Comparison of ENCODE assay signal across 16 mouse cellular contexts in genomic region chr13:113635799-113636222, GRCm38 (mm10). TPM values are rescaled to one million over a fixed set of nuclear protein-coding genes. Genes with fewer than 3 reads are reported as not detected.
DNase-seq lines count a peak whose midpoint lies in the region; ATAC-seq and TF ChIP-seq lines count a peak whose summit lies in the region.
"Had no signal": no experiment of that assay in that cellular context is flagged by ENCODE, and none has a peak within 500 bp of the region (broad histone marks: within the 10 kb centered on the region; RNA-seq: fewer than 3 reads in every experiment).

No protein-coding gene starts in this region.

- TF ChIP-seq CTCF in thymus, adult 2 months (IDR thresholded peaks at IDR 0.05; ENCODE audit: borderline replicate concordance, control insufficient read depth, extremely low read depth, insufficient read depth, low read length, poor library complexity) = no peak
- TF ChIP-seq CTCF in liver, postnatal 0 days (IDR thresholded peaks at IDR 0.05; ENCODE audit: low read depth) = no peak

- no peak overlapping the region for H3K4me3 ChIP-seq in heart, embryonic 10.5 days
- H3K4me3 ChIP-seq in thymus, adult 2 months (ENCODE audit: control insufficient read depth, insufficient read depth, low read length) = peak overlapping the region; percentile 53
- peak overlapping the region; percentile 15; the same call in 1 of the 2 replicates for H3K4me3 ChIP-seq in liver, postnatal 0 days (ENCODE audit: low read depth, low read length)
- H3K4me3 ChIP-seq in intestine, embryonic 16.5 days (ENCODE audit: low read length) = no peak overlapping the region
- H3K4me3 ChIP-seq: hindbrain, embryonic 13.5 days; kidney, embryonic 15.5 days; lung, embryonic 15.5 days; neural tube, embryonic 13.5 days had no signal

- peaks cover 19% of the 10 kb centered on the region for H3K4me1 ChIP-seq in heart, embryonic 10.5 days
- H3K4me1 ChIP-seq in thymus, adult 2 months (replicated peaks; ENCODE audit: control insufficient read depth, insufficient read depth, low read length) = peaks cover 8% of the 10 kb centered on the region
- H3K4me1 ChIP-seq in liver, postnatal 0 days (ENCODE audit: insufficient read depth) = 0 out of 2 replicates have a peak, but pooled peaks cover 8% of the 10 kb centered on the region
- H3K4me1 ChIP-seq in intestine, embryonic 16.5 days (ENCODE audit: control insufficient read depth, insufficient read depth, low read length) = no peaks in the 10 kb centered on the region
- H3K4me1 ChIP-seq: kidney, embryonic 15.5 days; neural tube, embryonic 13.5 days had no signal

- peak; percentile 90 for DNase-seq in heart, adult 11 months
- DNase-seq in heart, embryonic 10.5 days (ENCODE audit: low spot score) = no peak
- peak; percentile 20 for DNase-seq in thymus, adult 2 months
- no peak for DNase-seq in thymus, postnatal 14 days
- DNase-seq in liver, postnatal 0 days = peak; percentile 35
- DNase-seq in thymus, postnatal 36 days = peak; percentile 10 to 30
- DNase-seq in cerebellum, postnatal 36 days = no peak
- DNase-seq: cerebellum, postnatal 25 days; gastrocnemius, postnatal 36 days; right cerebral cortex, postnatal 14 days had no signal

- peak overlapping the region; percentile 49 for H3K4me2 ChIP-seq in liver, postnatal 0 days (ENCODE audit: low read depth, low read length)
- no peak overlapping the region for H3K4me2 ChIP-seq in intestine, embryonic 16.5 days (ENCODE audit: low read depth, low read length)
- H3K4me2 ChIP-seq: hindbrain, embryonic 13.5 days; kidney, embryonic 15.5 days; lung, embryonic 15.5 days; neural tube, embryonic 13.5 days had no signal

- H3K27ac ChIP-seq in heart, embryonic 10.5 days = no peak overlapping the region
- no peak overlapping the region for H3K27ac ChIP-seq in thymus, adult 2 months (ENCODE audit: control insufficient read depth, insufficient read depth, low read length)
- peak overlapping the region; percentile 16; the same call in 1 of the 2 replicates for H3K27ac ChIP-seq in liver, postnatal 0 days (ENCODE audit: low read depth)
- H3K27ac ChIP-seq in intestine, embryonic 16.5 days (ENCODE audit: low read length) = no peak overlapping the region
- H3K27ac ChIP-seq: hindbrain, embryonic 13.5 days; kidney, embryonic 15.5 days; lung, embryonic 15.5 days; neural tube, embryonic 13.5 days had no signal

- peak; percentile 36; the same call in 1 of the 2 replicates for ATAC-seq in liver, postnatal 0 days
- no peak for ATAC-seq in intestine, embryonic 16.5 days
- ATAC-seq: Patski had no signal

- no peaks in the 10 kb centered on the region for H3K27me3 ChIP-seq in heart, embryonic 10.5 days (ENCODE audit: insufficient read depth, poor library complexity, severe bottlenecking)
- no peaks in the 10 kb centered on the region for H3K27me3 ChIP-seq in thymus, adult 2 months (ENCODE audit: control insufficient read depth, insufficient read depth, low read length)
- H3K27me3 ChIP-seq in liver, postnatal 0 days (ENCODE audit: insufficient read depth, low read length) = no peaks in the 10 kb centered on the region
- H3K27me3 ChIP-seq in intestine, embryonic 16.5 days (replicated peaks; ENCODE audit: control insufficient read depth, insufficient read depth, low read length) = no peaks in the 10 kb centered on the region
- H3K27me3 ChIP-seq: kidney, embryonic 15.5 days; lung, embryonic 15.5 days; Patski had no signal

- TF ChIP-seq EP300 in liver, postnatal 0 days (IDR thresholded peaks at IDR 0.05; ENCODE audit: low read depth) = no peak

- H3K36me3 ChIP-seq in heart, embryonic 10.5 days = no peaks in the 10 kb centered on the region
- H3K36me3 ChIP-seq in thymus, adult 2 months (ENCODE audit: control insufficient read depth, insufficient read depth, low read length) = no peaks in the 10 kb centered on the region
- H3K36me3 ChIP-seq in liver, postnatal 0 days (replicated peaks; ENCODE audit: insufficient read depth, low read length) = no peaks in the 10 kb centered on the region
- H3K36me3 ChIP-seq in intestine, embryonic 16.5 days (ENCODE audit: control insufficient read depth, insufficient read depth, low read length) = no peaks in the 10 kb centered on the region
- H3K36me3 ChIP-seq: hindbrain, embryonic 13.5 days; kidney, embryonic 15.5 days; lung, embryonic 15.5 days; neural tube, embryonic 13.5 days had no signal

- H3K9ac ChIP-seq in liver, postnatal 0 days (replicated peaks) = no peak overlapping the region
- no peak overlapping the region for H3K9ac ChIP-seq in intestine, embryonic 16.5 days (ENCODE audit: low read depth, low read length)
- H3K9ac ChIP-seq: hindbrain, embryonic 13.5 days; kidney, embryonic 15.5 days; lung, embryonic 15.5 days; neural tube, embryonic 13.5 days had no signal

- 71% methylated on average over 17 of the region's 17 CpGs for WGBS in heart, embryonic 10.5 days
- WGBS in thymus, adult 2 months = 7% methylated on average over 17 of the region's 17 CpGs
- WGBS in liver, postnatal 0 days (ENCODE audit: insufficient replicate concordance) = 31% methylated on average over 17 of the region's 17 CpGs
- WGBS in intestine, embryonic 16.5 days = 83% methylated on average over 17 of the region's 17 CpGs

- H3K9me3 ChIP-seq in heart, embryonic 10.5 days = no peaks in the 10 kb centered on the region
- no peaks in the 10 kb centered on the region for H3K9me3 ChIP-seq in liver, postnatal 0 days (ENCODE audit: low read length)
- no peaks in the 10 kb centered on the region for H3K9me3 ChIP-seq in intestine, embryonic 16.5 days (ENCODE audit: control insufficient read depth, low read length)
- H3K9me3 ChIP-seq: hindbrain, embryonic 13.5 days; kidney, embryonic 15.5 days; lung, embryonic 15.5 days; neural tube, embryonic 13.5 days had no signal

- TF ChIP-seq POLR2A in thymus, adult 2 months (IDR thresholded peaks at IDR 0.05; ENCODE audit: control insufficient read depth, extremely low read depth, insufficient read depth, low read length, poor library complexity) = no peak

RNA-seq across cellular contexts. Expression of gene Snx18, which starts 17.4 kb away (rescaled TPM):
- 18.0 and 22.4 TPM in 2 replicates for polyA plus RNA-seq in heart, embryonic 10.5 days (2016; fragmentation: Nextera tagmentation; extraction: Ambion mirVana)
- 15.6 and 21.0 TPM in 2 replicates for polyA plus RNA-seq in thymus, adult 2 months (2012; rRNA removed)
- polyA plus RNA-seq in liver, postnatal 0 days (2015; fragmentation: Nextera tagmentation; extraction: Ambion mirVana) = 5.7 and 6.9 TPM in 2 replicates
- polyA plus RNA-seq in intestine, embryonic 16.5 days (2015; fragmentation: Nextera tagmentation; extraction: Ambion mirVana) = 10.1 and 11.7 TPM in 2 replicates

RNA-seq across cellular contexts. Expression of gene Hspb3, which starts 27.7 kb away (rescaled TPM):
- polyA plus RNA-seq in heart, embryonic 10.5 days (2016; fragmentation: Nextera tagmentation; extraction: Ambion mirVana) = 42.9 and 76.4 TPM in 2 replicates
- 0.65 TPM in 1 of 2 replicates, not detected in the other for polyA plus RNA-seq in thymus, adult 2 months (2012; rRNA removed)
- polyA plus RNA-seq in liver, postnatal 0 days (2015; fragmentation: Nextera tagmentation; extraction: Ambion mirVana) = 0.38 TPM in 1 of 2 replicates, not detected in the other
- polyA plus RNA-seq in intestine, embryonic 16.5 days (2015; fragmentation: Nextera tagmentation; extraction: Ambion mirVana) = not detected in 2 replicates
- polyA plus RNA-seq: hindbrain, embryonic 13.5 days; Patski had no signal

Comparison
In these comparisons a context has a peak if more than half of its experiments do, and no peak if none do; other contexts are left out.
1. DNase-seq: peak in heart, adult 11 months (single experiment), thymus, adult 2 months (single experiment), liver, postnatal 0 days (single experiment) and thymus, postnatal 36 days (2 of 2); none in heart, embryonic 10.5 days (single experiment), thymus, postnatal 14 days (single experiment) and cerebellum, postnatal 36 days (0 of 2).
2. H3K4me3 ChIP-seq: peak in thymus, adult 2 months (single experiment) and liver, postnatal 0 days (single experiment); none in heart, embryonic 10.5 days (single experiment) and intestine, embryonic 16.5 days (single experiment).
3. RNA of gene Hspb3, which starts 27.7 kb away (polyA plus RNA-seq): 42.9 to 76.4 TPM in heart, embryonic 10.5 days; 0.65 TPM in thymus, adult 2 months, not detected in intestine, embryonic 16.5 days and 0.38 TPM in liver, postnatal 0 days; every median in the first group is over 10 times any median in the second.